Mouse (Mus musculus): ENCODE results near the gene Clk2.
"Not testable (repeated sequence)": the region's sequence is repeated elsewhere in the genome, so short reads cannot be mapped to it uniquely, and the experiment has no call there.

Gene Clk2

DNA sequence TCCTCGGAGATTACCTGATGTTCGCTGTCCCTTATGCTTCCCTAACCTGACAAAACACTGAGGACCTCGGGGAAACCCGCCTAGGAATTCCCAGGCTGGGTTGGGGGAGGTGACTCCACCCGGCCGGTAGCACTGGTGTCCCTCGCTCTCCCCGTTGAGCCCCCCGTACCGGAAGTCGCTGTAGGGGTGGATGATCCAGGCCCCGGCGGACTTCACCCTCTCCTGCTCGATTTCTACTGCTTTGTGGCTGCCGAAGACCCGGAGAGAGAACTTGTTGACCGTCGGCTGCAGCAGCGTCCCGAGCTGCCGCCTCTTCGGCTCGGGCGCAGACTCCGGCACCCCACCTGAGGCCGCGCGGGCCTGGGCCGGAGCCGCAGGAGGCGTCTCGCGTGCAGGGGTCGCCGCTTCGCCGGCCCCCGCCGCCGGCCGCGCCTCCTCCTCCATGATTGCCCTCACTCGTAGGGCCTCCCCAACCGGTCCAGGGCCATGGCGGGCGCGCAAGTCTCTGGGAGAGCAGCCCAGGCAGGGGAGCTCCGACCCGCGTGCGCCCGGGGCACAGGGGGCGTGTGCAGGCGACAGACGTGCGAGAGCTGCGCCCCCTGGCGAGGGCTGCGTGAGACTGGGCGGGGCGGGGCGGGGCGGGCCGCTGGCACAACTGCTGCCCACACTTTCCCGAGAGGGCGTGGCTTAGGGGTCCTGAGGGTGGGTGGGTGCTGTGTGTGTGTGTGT, 4.8 kb upstream of the Clk2 start, which contains the start of gene Hcn3:
TSS of gene Hcn3 (minus strand) at position 581 of the 729 bp plus-strand sequence.
- peak; percentile 78 for DNase-seq (ENCODE audit: inconsistent ontology term)

DNA sequence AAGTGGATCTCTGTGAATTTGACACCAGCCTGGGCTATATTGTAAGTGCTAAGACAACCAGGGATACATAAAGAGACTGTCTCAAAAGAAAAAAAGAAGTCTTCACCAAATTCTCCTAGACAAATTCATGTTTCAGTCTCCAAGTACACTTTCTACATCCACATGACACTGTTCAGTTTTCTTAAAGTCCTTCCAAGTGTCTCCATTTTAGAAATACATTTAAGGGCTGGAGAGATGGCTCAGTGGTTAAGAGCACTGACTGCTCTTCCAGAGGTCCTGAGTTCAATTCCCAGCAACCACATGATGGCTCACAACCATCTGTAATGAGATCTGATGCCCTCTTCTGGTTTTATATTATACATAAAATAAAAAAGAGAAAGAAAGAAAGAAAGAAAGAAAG, 3.4 kb upstream of the Clk2 start:
- not testable (repeated sequence) for DNase-seq (ENCODE audit: inconsistent ontology term)

DNA sequence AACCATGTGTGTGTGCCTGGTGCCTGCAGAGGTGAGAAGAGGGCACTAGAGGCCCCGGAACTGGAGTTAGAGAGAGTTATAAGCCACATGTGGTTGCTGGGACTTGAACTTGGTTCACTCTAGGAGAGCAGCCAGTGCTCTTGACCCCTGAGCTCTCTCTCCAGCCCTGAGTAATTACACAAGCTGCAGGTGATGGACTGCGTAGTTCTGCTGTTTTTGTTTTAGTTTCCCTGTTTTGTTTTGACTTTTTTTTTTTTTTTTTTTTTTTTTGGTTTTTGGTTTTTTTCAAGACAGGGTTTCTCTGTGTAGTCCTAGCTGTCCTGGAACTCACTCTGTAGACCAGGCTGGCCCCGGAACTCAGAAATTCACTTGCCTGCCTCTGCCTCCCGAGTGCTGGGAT, 2.8 kb upstream of the Clk2 start:
- no peak for DNase-seq (ENCODE audit: inconsistent ontology term)

DNA sequence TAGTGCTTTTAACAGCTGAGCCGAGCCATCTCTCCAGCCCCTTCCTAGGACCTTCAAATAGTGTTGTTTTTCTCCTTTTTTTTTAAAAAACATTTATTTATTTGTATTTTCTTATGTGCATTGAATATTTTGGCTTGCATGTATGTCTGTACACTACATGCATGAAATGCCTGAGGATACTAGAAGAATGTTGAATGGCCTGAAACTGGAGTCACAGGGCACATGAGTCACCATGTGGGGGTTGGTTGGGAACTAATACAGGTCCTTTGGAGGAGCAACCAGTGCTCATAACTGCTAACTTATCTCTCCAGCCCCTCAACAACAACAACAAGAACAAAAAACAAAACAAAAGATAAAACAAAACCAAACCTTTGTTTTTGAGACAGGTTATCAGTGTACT, 1.5 kb upstream of the Clk2 start:
- DNase-seq (ENCODE audit: inconsistent ontology term): peak; percentile 51

DNA sequence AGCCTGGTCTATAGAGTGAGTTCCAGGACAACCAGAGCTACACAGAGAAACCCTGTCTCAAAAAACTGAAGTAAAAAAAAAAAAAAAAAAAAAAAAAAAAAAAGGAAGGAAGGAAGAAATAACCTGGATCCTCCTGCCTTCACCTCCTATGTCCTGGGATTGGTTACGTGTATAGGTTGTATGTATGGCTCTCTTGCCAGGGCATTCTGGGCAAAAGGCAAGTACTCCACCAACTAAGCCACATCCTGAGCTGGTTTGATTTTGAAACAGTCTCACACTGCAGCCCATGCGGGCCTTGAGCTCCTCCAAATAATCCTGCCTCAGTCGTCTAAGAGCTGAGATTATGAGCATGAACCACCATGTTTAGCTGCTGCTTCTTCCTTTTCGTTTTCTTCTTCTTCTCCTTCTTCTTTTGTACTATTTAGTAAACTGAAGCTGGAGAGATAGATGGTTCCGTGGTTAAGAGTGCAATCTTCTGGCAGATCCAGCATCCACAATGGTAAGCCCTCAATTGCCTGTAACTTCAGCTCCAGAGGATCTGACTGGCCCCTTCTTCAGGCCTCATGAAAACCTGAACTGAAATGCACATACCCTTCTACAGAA, 851 bp upstream of the Clk2 start:
- DNase-seq (ENCODE audit: inconsistent ontology term): no peak

DNA sequence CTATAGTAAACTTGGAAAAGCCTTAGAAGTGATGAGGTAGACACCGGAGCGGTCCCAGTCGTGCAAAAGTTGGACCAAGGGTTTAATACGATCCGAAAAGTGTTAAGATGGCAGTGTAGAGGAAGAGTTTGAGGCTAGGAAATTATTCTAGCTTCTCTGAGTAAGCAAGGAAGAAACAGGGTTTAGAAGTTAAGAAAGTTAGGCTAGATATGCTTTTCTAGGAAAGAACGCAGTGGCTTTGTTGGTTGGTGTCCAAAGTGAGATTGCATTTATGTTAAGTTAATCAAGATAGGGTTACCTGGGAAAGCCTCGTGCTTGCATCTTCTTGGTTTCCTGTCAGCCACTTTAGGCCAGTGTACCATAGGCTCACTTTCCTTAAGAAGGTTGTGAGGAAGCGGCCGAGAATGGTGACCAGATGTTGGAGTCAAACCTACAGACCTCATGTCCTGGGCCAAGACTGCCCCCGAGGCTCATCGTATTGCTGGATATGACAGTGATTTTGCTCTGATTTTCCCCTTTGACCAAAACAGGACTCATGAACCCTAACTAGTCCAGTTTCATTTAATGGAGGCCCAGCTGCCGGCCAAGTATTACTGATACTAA, 774 bp downstream of the Clk2 start:
- no peak for DNase-seq (ENCODE audit: inconsistent ontology term)

DNA sequence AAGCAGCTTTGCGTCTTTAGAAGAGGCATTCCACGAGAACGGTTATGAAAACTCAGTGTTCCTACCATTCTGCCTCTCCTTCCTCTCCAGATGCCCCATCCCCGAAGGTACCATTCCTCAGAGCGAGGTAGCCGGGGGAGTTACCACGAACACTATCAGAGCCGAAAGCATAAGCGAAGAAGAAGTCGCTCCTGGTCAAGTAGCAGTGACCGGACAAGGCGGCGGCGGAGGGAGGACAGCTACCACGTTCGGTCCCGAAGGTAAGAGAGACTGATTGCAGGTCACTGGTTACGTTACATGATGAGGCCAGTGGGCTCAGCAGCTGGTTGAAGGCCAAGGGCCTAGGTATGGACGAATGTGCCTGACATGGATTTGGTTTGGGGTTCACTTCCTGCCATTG, 2.4 kb downstream of the Clk2 start:
- no peak for DNase-seq (ENCODE audit: inconsistent ontology term)

DNA sequence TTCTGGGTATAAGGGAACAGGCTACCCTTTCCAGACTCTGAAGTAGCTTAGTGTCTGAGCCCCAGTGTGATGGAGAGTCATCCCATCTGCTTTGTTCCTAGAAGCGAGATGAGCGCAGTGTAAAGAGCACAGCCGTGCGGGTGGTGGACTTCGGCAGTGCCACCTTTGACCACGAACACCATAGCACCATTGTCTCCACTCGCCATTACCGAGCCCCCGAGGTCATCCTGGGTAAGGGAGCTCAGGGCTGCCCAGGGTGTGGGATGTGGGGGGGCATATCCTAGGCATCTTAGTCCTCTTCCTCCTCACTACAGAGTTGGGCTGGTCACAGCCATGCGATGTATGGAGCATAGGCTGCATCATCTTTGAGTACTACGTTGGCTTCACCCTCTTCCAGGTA, 10.2 kb downstream of the Clk2 start:
- no peak for DNase-seq (ENCODE audit: inconsistent ontology term)

DNA sequence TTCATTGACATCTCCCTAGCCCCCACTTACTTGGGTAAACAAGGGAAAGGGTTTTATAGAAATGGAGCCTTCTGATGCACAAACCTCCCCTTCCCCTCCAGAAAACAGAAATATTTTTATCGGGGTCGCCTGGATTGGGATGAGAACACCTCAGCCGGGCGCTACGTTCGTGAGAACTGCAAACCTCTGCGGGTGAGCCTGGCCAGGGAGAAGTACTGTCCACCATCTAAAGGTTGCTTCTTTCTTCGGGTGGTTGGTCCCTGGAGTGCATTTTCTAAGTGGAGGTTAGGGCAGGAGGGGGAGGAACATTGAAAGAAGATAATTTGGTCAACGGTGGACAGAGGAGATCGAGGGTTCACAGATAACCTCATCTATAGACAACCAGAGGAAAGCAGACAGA, 10.9 kb downstream of the Clk2 start:
- DNase-seq (ENCODE audit: inconsistent ontology term): no peak

DNA sequence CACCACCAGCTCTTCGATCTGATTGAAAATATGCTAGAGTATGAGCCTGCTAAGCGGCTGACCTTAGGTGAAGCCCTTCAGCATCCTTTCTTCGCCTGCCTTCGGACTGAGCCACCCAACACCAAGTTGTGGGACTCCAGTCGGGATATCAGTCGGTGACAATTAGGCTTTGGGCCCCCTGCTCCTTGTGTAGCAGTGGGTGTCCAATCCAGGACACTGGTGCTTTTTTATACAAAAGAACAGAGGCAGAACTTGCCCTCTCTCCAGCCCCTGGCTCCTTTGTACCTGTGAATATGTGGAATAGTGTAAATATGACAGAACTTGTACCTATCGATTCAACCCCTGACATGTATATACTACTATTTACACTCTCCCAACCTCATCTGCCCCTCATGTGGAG, 11.8 kb downstream of the Clk2 start:
- no peak for DNase-seq (ENCODE audit: inconsistent ontology term)

DNA sequence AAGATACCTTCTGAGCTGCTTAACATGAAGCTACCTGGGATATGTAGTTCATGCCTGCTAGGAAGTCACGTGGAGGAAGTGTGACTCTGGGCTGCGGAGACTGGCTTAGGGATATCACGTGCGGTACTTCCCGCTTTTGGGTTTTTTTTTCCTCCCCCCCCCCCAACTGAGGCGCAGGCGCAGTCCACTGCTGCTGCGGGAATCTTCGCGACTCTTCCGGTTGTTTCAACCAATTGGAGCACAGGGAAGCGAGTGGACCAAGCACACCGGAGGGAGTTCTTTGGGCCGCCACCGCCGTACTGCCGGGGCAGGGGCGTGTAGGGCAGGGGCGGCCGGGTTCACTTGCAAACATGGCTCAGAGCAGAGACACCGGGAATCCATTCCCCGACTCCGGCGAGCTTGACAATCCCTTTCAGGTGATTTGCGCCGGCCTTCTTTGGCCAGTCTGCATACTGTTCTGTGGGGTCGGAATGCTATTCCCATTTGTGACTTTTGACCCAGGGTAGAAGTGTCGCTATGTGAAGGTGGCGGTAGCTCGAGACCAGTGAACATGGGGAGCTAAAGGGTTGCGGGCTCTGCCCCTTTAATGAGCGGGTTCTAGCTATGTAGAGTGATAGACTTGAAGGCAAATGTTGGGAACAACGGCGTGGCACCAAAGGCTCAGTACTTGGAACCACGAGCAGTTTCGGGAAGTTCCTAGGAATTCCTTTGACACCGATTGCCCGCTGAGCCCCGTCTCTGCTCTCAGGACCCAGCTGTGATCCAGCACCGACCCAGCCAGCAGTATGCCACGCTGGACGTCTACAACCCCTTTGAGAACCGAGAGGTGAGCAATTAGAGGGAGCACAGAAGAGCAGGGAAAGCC, 12.9 kb downstream of the Clk2 start, which contains the start of gene Scamp3:
TSS of gene Scamp3 (plus strand) at position 232 of the 865 bp plus-strand sequence.
- DNase-seq (ENCODE audit: inconsistent ontology term): peak; percentile 99

DNA sequence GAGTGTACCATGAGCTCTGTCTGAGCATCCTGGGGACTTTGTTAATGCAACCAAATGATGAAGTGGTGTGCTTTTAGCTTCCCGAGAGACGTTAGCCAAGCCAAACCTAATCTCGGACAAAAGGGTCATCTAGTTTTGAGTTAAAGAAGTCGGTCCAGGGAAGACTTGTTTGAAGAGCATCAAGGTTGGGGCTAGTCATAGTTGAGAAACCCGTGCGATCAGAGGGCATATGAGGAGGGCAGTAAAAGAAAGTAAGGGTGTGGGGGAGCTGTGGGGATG, 13.5 kb downstream of the Clk2 start:
- no peak for DNase-seq (ENCODE audit: inconsistent ontology term)

DNA sequence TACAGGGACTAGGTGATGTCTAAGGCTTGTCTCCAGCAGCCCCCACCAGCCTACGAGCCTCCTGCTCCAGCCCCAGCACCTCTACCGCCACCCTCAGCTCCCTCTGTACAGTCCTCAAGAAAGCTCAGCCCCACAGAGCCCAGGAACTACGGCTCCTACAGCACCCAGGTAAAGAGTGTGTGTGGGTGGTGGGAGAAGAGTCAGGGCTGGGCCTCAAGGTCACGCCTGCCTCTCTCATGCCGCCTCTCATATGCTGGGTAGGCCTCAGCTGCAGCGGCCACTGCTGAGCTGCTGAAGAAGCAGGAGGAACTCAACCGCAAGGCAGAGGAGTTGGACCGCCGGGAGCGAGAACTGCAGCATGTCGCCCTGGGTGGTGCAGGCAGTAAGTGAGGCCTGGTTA, 14.5 kb downstream of the Clk2 start:
- DNase-seq (ENCODE audit: inconsistent ontology term): no peak

DNA sequence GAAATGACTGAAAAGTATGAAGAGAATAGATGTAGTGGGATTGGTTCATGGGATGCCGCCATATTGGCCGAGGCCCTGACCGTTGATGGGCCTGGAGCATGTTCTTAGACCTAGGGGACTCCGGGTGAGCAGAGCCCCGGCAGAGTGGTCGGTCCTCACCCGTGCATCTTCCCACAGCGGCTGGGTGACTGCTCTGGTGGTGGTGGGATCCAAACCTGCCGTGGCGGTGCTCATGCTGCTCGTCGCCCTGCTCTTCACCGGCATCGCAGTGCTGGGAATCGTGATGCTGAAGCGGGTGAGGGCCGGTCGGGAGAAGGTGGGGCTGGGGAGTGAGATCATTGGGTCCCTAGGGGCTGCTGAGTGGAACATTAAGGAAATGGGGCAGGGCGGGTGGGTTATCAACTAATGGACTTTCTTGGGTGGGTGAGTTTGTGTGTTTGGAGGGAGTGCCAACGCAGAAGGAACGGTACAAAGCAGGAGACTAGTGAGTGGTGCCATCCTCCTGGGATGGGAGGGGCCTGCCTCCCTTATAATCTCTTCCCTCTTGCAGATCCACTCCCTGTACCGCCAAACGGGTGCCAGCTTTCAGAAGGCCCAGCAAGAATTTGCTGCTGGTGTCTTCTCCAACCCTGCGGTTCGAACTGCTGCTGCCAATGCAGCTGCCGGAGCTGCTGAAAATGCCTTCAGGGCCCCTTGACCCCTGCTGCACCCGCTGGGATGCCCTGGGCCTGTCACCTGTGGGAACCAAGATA, 17.3 kb downstream of the Clk2 start:
- no peak for DNase-seq (ENCODE audit: inconsistent ontology term)

DNA sequence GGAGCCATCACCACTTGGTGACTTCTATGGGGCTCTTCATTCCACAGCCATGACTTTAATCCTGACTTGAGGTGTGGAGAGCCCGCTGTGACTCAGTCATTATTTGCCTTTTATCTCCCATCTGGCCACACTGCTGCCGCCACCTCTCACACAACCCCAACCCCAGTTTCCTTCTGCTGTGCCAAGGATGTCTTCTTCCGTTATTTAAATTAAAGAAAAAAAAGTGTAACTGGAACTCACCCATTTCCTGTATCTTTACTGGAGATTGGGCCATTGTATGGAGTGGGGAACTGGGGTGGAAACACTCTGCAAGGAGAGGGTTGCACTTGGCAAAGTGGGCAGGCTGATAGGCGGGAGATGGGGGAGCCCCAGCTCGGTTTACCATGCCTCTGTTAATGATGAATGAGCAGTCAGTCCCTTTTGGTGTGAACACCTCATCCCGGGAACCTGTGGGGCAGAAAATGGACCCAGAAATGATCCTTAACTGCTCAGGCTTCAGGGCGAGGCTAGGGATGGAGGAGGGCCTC, 18.0 kb downstream of the Clk2 start:
- DNase-seq (ENCODE audit: inconsistent ontology term): no peak

DNA sequence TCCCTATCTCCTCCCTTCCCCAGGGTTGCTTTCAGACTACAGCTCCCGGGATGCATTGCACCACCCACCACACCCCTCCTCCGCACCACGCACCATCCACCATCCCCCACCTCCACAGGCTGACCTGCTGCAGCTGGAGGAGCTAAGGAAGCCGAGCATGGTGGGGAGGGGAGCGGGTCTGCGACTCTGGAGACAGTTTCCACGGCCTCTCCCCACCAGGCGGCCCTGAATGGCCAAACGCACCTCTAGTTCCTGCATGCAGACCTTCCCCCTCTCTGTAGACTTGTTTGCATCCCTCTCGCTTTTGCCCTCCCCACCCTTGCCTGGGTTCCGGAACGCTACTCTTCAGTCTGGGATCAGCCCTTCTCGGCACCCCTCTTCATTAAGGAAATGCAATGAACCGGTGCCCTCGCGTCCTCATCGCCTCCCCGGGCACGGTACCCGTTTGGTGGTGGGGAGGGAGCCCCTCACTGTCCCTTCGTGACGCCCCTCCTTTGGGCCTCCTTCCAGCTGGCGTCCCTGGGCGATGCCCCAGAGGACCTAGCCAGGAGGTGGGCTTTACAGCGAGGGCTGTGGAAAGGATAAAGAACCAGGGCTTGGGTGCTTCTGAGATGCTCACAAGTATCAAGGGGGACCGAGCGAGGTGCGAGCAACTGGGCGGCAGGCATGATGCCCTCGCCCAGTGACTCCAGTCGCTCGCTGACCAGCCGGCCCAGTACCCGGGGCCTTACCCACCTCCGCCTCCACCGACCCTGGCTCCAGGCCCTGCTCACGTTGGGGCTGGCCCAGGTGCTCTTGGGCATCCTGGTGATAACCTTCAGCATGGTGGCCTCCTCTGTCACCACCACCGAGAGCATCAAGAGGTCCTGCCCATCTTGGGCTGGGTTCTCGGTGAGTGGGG, 18.7 kb downstream of the Clk2 start, which contains the start of gene Fam189b:
TSS of gene Fam189b (plus strand) at position 86 of the 901 bp plus-strand sequence.
- DNase-seq (ENCODE audit: inconsistent ontology term): peak; percentile 86

DNA sequence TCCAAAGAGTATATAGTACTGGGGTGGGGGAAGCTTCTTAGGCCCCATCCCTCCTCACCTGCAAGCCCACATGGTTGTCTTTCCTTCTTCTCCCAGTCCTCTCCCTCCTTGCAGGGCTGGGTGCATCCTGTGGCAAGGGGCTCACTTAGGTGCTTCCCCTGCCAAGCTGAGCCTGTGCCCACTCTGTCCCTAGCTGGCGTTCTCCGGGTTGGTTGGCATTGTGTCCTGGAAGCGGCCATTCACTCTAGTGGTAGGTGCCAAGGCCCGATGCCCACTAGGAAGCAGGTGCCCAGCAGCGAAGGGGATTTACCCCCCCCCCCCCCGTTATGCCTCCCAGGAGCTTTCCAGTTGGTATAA, 19.3 kb downstream of the Clk2 start:
- no peak for DNase-seq (ENCODE audit: inconsistent ontology term)

DNA sequence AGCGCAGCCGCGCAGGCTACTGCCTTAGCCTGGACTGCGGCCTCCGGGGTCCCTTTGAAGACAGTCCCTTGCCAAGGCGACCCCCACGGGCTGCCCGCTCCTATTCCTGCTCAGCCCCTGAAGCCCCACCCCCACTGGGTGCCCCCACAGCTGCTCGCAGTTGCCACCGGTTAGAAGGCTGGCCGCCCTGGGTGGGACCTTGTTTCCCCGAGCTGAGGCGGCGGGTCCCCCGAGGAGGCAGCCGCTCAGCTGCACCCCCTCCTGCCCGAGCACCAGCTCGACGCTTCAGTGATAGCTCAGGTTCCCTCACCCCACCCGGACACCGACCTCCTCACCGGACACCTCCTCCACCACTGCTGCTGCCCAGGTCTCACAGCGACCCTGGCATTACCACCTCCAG, 22.6 kb downstream of the Clk2 start:
- no peak for DNase-seq (ENCODE audit: inconsistent ontology term)

DNA sequence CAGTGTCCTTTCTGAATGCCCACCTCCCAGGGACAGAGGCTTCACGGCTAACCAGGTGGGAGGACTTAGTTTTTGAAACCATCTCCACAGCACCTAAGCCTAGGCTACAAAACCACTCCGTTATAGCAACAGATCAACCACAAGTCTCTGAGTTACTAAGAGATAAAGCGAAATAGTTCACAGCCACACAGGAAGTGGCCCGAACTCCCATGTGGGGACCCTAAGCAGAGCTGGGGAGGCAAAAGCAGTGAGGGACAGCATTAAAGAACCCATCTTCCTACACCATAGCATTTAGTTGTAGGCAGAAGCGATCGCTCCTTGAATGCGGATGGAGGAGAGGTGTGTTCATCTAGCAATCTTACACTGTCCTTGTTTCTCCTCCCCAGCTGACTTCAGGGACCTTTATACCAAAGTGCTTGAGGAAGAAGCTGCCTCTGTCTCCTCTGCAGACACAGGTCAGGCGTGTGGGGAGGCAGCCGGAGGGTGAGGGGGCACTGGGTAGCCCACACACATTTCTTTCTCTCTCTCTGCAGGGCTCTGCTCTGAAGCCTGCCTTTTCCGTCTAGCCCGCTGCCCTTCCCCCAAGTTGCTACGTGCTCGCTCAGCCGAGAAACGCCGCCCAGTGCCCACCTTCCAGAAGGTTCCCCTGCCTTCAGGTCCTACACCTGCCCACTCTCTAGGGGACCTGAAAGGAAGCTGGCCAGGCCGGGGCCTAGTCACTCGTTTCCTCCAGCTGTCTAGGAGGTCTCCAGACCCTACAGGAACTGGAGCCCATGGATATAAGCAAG, 23.3 kb downstream of the Clk2 start:
- DNase-seq (ENCODE audit: inconsistent ontology term): no peak

DNA sequence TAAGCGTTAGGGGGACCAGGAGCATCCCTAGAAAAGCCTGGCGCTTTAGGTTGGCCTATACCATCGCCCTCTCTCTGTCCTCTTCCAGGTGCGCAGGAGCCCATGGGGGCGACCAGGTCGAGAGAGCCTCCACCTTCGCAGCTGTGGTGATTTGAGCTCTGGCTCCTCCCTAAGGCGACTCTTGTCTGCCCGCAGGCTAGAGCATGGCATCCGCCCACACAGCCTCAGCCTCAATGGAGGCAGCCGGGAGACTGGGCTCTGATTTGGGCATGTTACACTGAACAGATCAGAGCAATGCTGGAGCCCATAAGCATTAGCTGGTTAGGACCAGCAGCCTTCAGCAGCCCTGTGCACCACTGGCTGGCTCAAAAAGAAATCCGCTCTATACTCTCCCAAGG, 23.9 kb downstream of the Clk2 start:
- DNase-seq (ENCODE audit: inconsistent ontology term): no peak
